Mouse (Mus musculus) hindbrain, postnatal 0 days (tissue): Measurements from ENCODE around the gene Kcnj3. TPM values are rescaled to one million over a fixed set of nuclear protein-coding genes. Genes with fewer than 3 reads are reported as not detected.

ENCODE experiments used
- ATAC-seq: fragments of 200-750 bp; cut with Nextera tagmentation; 2 replicates; pipeline ENCODE4 v1.8.0; 2017; ENCODE audit warnings: mild to moderate bottlenecking, moderate TSS enrichment, moderate library complexity
- DNase-seq: peaks from one replicate; pipeline ENCODE4 v3.0.0-alpha.2; 2015; ENCODE audit warnings: low spot score
- H3K27ac ChIP-seq: fragments of 300-500 bp; sonication (generic); 2 replicates; pipeline ENCODE4 v1.5.1; 2014; ENCODE audit warnings: mild to moderate bottlenecking
- H3K27me3 ChIP-seq: fragments of 300-500 bp; sonication (generic); 2 replicates; pipeline ENCODE4 v1.6.1; 2014; ENCODE audit warnings: low read length, mixed read lengths; ENCODE audit not compliant: insufficient read depth
- H3K36me3 ChIP-seq: fragments of 300-500 bp; sonication (generic); 2 replicates; pipeline ENCODE4 v1.6.1; 2014; ENCODE audit warnings: low read length, mixed read lengths; ENCODE audit not compliant: insufficient read depth
- H3K4me1 ChIP-seq: fragments of 300-500 bp; sonication (generic); 2 replicates; pipeline ENCODE4 v1.6.1; 2014; ENCODE audit warnings: antibody characterized with exemption, low read length, mixed read lengths; ENCODE audit not compliant: insufficient read depth
- H3K4me2 ChIP-seq: fragments of 300-500 bp; sonication (generic); 2 replicates; pipeline ENCODE4 v1.6.1; 2014; ENCODE audit warnings: low read depth, mild to moderate bottlenecking, low read length, moderate library complexity, mixed read lengths
- H3K4me3 ChIP-seq: fragments of 300-500 bp; sonication (generic); 2 replicates; pipeline ENCODE4 v1.5.1; 2014; ENCODE audit warnings: low read length
- H3K9ac ChIP-seq: fragments of 300-500 bp; sonication (generic); replicated peaks from 2 replicates; pipeline ENCODE4 v1.6.1; 2014; ENCODE audit warnings: mild to moderate bottlenecking, low read length, moderate library complexity, mixed read lengths
- H3K9me3 ChIP-seq: fragments of 300-500 bp; sonication (generic); 2 replicates; pipeline ENCODE4 v1.6.1; 2016; ENCODE audit warnings: low read length, mixed read lengths
- CTCF ChIP-seq: IDR thresholded peaks from 2 replicates; pipeline ENCODE4 v1.5.1; 2016; ENCODE audit warnings: antibody characterized with exemption, control low read depth, low read depth
- WGBS: fragments of 180-500 bp; shearing (Covaris S2); extraction: QIAGEN DNeasy Blood & Tissue Kit; methylation state at CpG from one replicate; pipeline ENCODE4 v1.1.7; 2014; 5-methylcytosine and 5-hydroxymethylcytosine counted together
- polyA plus RNA-seq: library from polyadenylated mRNA; unstranded; fragments of >200 nt; fragmentation: Nextera tagmentation; extraction: Ambion mirVana; gene quantifications from 2 replicates; pipeline ENCODE4 v1.2.1, GENCODE M21; 2015
- total RNA-seq: library from RNA; depleted of rRNA; stranded (reverse); fragments of >200 nt; gene quantifications from 2 replicates; pipeline ENCODE4 v1.2.3, GENCODE M21; 2014

The Kcnj3 gene
- total and polyA plus RNA-seq, 2 experiments from 2014 or later = 6.4 to 31.5 TPM

DNA sequence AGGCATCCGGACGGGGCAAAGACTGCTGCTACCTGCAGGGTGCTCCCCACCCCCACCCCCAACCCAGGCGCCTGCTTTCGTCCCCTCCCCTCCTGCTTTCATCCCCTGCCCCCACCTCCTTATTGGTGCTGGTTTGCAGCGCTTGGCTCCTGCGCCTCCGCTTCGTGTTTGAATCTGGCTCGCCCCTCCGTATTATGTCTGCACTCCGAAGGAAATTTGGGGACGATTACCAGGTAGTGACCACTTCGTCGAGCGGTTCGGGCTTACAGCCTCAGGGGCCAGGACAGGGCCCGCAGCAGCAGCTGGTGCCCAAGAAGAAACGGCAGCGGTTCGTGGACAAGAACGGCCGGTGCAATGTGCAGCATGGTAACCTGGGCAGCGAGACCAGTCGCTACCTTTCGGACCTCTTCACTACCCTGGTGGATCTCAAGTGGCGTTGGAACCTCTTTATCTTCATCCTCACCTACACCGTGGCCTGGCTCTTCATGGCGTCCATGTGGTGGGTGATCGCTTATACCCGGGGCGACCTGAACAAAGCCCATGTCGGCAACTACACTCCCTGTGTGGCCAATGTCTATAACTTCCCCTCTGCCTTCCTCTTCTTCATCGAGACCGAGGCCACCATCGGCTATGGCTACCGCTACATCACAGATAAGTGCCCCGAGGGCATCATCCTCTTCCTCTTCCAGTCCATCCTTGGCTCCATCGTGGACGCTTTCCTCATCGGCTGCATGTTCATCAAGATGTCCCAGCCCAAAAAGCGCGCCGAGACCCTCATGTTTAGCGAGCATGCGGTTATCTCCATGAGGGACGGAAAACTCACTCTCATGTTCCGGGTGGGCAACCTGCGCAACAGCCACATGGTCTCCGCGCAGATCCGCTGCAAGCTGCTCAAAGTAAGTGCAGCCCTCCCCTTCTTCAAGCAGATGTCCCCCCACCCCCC lies 1.5 kb downstream of the Kcnj3 start:
- Histone ChIP-seq H3K4me3 (peak overlapping the region; percentile 73), H3K9me3 (no peaks in the 10 kb centered on the region), H3K27ac (peak overlapping the region; percentile 54; the same call in 1 of the 2 replicates), H3K9ac (peak overlapping the region; percentile 62), H3K4me1 (no peaks in the 10 kb centered on the region), H3K4me2 (peak overlapping the region; percentile 90), H3K27me3 (no peaks in the 10 kb centered on the region), H3K36me3 (no peaks in the 10 kb centered on the region)
- no peak for TF ChIP-seq CTCF
- peak; percentile 57 for DNase-seq
- ATAC-seq = peak; percentile 52
- under 1% methylated on average over 51 of the region's 51 CpGs for WGBS

DNA sequence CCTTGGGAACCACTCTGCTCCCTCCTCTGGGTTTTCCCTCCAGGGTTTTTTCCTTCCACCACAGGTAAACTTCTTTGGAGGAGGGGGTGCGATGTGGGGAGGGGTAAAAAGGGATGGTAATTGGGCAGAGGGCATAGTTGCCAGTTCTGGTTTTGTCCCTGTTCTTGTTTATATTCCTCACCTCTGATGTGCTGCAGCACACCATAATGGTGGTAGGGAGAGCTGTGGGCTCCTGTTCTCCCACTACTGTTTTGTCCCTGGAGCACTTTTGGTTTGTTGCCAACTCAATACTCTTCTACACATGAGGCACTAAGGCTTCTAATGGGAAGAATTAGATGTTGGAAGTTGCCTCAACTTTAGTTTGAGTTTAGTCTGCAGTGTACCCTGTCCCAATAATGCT lies 2.2 kb downstream of the Kcnj3 start:
- no peaks in the 10 kb centered on the region for H3K9me3 ChIP-seq
- H3K4me2 ChIP-seq = peak overlapping the region; percentile 90
- ATAC-seq = no peak
- H3K27ac ChIP-seq = no peak overlapping the region
- H3K9ac ChIP-seq = peak overlapping the region; percentile 62; the same call in 1 of the 2 replicates
- WGBS = 10% methylated on average over 1 of the region's 1 CpGs
- peak; percentile 40 for DNase-seq
- TF ChIP-seq CTCF = no peak
- no peaks in the 10 kb centered on the region for H3K4me1 ChIP-seq
- no peaks in the 10 kb centered on the region for H3K27me3 ChIP-seq
- H3K4me3 ChIP-seq = peak overlapping the region; percentile 73
- H3K36me3 ChIP-seq = no peaks in the 10 kb centered on the region

DNA sequence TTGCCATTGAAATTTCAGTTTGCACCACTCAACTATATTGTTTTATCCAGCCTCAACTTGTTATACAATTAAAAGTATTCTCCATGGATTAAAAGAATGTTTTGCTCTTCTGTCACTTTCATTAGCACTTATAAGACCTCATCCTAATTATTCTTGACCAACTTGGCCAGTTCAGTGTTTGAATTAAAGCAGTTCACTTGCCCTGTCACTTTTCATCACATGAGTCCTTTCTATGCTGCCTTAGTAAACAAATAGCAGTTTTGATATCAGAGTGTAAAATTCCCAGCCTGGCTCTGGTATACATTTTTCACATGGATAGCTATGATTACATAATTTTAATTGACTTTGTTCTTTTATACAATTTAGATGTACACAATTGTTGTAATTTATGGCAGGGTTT lies 3.4 kb downstream of the Kcnj3 start:
- H3K4me2 ChIP-seq = peak overlapping the region; percentile 90
- no peaks in the 10 kb centered on the region for H3K36me3 ChIP-seq
- TF ChIP-seq CTCF = no peak
- DNase-seq (no peak), ATAC-seq (no peak)
- no peak overlapping the region for H3K9ac ChIP-seq
- no peak overlapping the region for H3K27ac ChIP-seq
- peak overlapping the region; percentile 17; the same call in 1 of the 2 replicates for H3K4me3 ChIP-seq
- no peaks in the 10 kb centered on the region for H3K27me3 ChIP-seq
- no peaks in the 10 kb centered on the region for H3K9me3 ChIP-seq
- H3K4me1 ChIP-seq = no peaks in the 10 kb centered on the region

DNA sequence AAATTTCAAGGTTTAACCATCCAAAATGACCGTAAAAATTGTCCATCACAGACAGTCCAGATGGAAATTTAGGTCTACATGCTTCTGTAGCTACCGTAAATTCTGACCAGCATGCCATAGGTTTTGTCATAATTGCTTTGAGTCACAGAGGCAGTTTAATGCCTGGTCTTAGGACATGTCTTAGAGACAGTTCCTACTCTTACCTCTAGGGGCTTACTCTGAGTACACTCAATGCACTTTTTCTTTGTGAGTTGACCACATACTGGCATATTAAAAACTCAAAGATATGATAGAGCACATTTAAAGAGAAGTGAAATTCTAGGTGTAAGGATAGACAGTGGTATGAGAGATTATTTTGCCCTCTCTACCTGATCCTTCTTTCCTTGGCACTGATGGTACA lies 6.2 kb downstream of the Kcnj3 start:
- DNase-seq (peak; percentile 16), ATAC-seq (no peak)
- 78% methylated on average over 2 of the region's 2 CpGs for WGBS
- Histone ChIP-seq H3K9me3 (no peaks in the 10 kb centered on the region), H3K4me2 (no peak overlapping the region), H3K4me3 (no peak overlapping the region), H3K27me3 (no peaks in the 10 kb centered on the region), H3K9ac (no peak overlapping the region), H3K36me3 (no peaks in the 10 kb centered on the region), H3K4me1 (no peaks in the 10 kb centered on the region), H3K27ac (no peak overlapping the region)
- peak; percentile 52 for TF ChIP-seq CTCF

DNA sequence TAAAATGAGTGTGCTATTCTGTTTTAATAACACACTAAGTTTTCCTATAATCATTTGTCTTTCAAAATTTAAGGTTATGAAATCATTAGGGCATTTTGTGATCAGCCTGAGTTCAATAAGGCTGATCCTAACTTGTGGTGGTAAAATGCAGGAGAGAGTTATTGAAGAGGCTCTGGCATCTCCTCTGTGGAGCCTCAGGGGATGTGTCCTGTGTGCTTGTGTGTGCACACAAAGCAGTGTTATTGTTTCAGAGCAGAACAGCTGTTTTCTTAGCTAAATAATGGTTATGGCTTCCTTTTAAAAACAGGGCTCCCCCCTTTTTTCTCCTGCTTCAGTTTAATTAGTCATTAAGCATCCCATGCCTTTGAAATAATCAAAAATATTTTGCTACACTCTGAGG lies 11.5 kb downstream of the Kcnj3 start:
- DNase-seq (no peak), ATAC-seq (no peak)
- Histone ChIP-seq H3K4me1 (no peaks in the 10 kb centered on the region), H3K36me3 (no peaks in the 10 kb centered on the region), H3K9ac (no peak overlapping the region), H3K27me3 (no peaks in the 10 kb centered on the region), H3K9me3 (no peaks in the 10 kb centered on the region), H3K27ac (no peak overlapping the region), H3K4me3 (no peak overlapping the region), H3K4me2 (no peak overlapping the region)
- no peak for TF ChIP-seq CTCF

DNA sequence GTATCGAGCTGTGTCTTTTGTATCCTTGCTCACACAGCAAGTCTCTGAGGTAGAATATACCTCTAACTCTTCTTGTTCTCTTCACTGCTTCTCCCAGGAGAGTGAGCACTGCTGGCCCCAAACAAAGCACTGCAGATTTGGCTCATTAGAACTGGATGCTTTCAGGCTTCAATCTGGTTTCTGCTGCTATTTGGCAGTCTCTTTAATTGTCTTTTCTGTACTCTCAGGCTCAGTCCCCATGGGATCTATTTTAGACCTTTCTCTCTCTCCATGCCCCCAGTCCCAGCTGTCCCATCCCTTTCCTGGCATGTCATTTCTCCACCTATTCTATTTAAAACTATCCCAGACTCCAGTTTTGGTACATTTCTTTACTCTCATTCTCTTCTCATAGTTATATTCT lies 15.0 kb downstream of the Kcnj3 start:
- Histone ChIP-seq H3K9ac (no peak overlapping the region), H3K36me3 (no peaks in the 10 kb centered on the region), H3K27ac (no peak overlapping the region), H3K4me2 (no peak overlapping the region), H3K9me3 (no peaks in the 10 kb centered on the region), H3K27me3 (no peaks in the 10 kb centered on the region), H3K4me3 (no peak overlapping the region), H3K4me1 (no peaks in the 10 kb centered on the region)
- no peak for TF ChIP-seq CTCF
- DNase-seq = peak; percentile 41
- WGBS = 46% methylated on average over 1 of the region's 1 CpGs
- peak; percentile 64 for ATAC-seq

GRCm38 (mm10) chr2:55459195-55459594 lies 23.4 kb downstream of the Kcnj3 start:
- no peaks in the 10 kb centered on the region for H3K27me3 ChIP-seq
- no peak for TF ChIP-seq CTCF
- H3K4me3 ChIP-seq = no peak overlapping the region
- no peaks in the 10 kb centered on the region for H3K4me1 ChIP-seq
- 90% methylated on average over 2 of the region's 2 CpGs for WGBS
- H3K36me3 ChIP-seq = no peaks in the 10 kb centered on the region
- no peak overlapping the region for H3K4me2 ChIP-seq
- H3K27ac ChIP-seq = no peak overlapping the region
- no peaks in the 10 kb centered on the region for H3K9me3 ChIP-seq
- no peak overlapping the region for H3K9ac ChIP-seq
- ATAC-seq = no peak
- no peak for DNase-seq
